Mouse (Mus musculus): ENCODE measurements around the gene Coa6. TPM values are rescaled to one million over a fixed set of nuclear protein-coding genes. Genes with fewer than 3 reads are reported as not detected.

Gene Coa6
- total and polyA plus RNA-seq, 3 experiments: 26.6 to 30.3 (median 29.1) TPM

- no peak for DNase-seq (ENCODE audit: extremely low read depth)
- no peak overlapping the region for H3K9ac ChIP-seq (ENCODE audit: insufficient read depth, low read depth)
- no peak overlapping the region for H3K4me2 ChIP-seq (ENCODE audit: insufficient read depth, low read depth, poor library complexity, severe bottlenecking)
- dilution Hi-C loops (cut with MboI; ENCODE audit: extremely low pct_ligation_motif_present, extremely low pct_unique_long_range_greater_than_20kb, low sequenced_read_pairs) (no loop called here), in situ Hi-C loops (cut with MboI; ENCODE audit: low pct_ligation_motif_present, low pct_unique_long_range_greater_than_20kb, low sequenced_read_pairs) (loop anchor here (25.0 kb wide), 2 partner anchors 120 to 420 kb away; no protein-coding TSS in a partner anchor)
- no peaks in the 10 kb centered on the region for H3K4me1 ChIP-seq (ENCODE audit: control insufficient read depth in 1 of 2, insufficient read depth in 2 of 2)
- H3K4me3 ChIP-seq (replicated peaks in 1 of 3; ENCODE audit: low read depth in 2 of 3, low read length in 2 of 3, poor library complexity in 1 of 3): no peak overlapping the region
- H3K9me3 ChIP-seq (replicated peaks; ENCODE audit: low read length): no peaks in the 10 kb centered on the region
- no peak for TF ChIP-seq RCOR1 (conservative IDR thresholded peaks at IDR 0.05; ENCODE audit: low read depth, low read length)
- TF ChIP-seq ZNF384 (IDR thresholded peaks at IDR 0.05; ENCODE audit: low read depth, low read length): no peak
- no peak for TF ChIP-seq E2F4 (IDR thresholded peaks at IDR 0.05; ENCODE audit: insufficient replicate concordance, low read depth, low read length)
- TF ChIP-seq ETS1 (conservative IDR thresholded peaks at IDR 0.05; ENCODE audit: low read depth, low read length): no peak
- no peak for TF ChIP-seq MXI1 (IDR thresholded peaks at IDR 0.05; ENCODE audit: low read depth, low read length)
- TF ChIP-seq JUN (IDR thresholded peaks at IDR 0.05; ENCODE audit: insufficient read depth, low read depth, low read length): no peak
- no peak for TF ChIP-seq POLR2A (IDR thresholded peaks at IDR 0.05; ENCODE audit: low read depth, low read length)
- TF ChIP-seq PAX5 (IDR thresholded peaks at IDR 0.05; ENCODE audit: low read length): no peak
- TF ChIP-seq USF1 (IDR thresholded peaks at IDR 0.05; ENCODE audit: low read depth, low read length): no peak
- no peak for TF ChIP-seq NRF1 (IDR thresholded peaks at IDR 0.05; ENCODE audit: low read depth, low read length)
- no peak for TF ChIP-seq UBTF (IDR thresholded peaks at IDR 0.05; ENCODE audit: low read depth, low read length)
- H3K36me3 ChIP-seq (replicated peaks in 1 of 2; ENCODE audit: control insufficient read depth in 1 of 2, insufficient read depth in 1 of 2, low read length in 1 of 2): no peaks in the 10 kb centered on the region
- peaks cover 82% of the 10 kb centered on the region for H3K27me3 ChIP-seq (replicated peaks)
- no peak overlapping the region for H3K27ac ChIP-seq (ENCODE audit: insufficient read depth, low read depth)
- no peaks in the 10 kb centered on the region for H3K79me2 ChIP-seq (replicated peaks; ENCODE audit: control insufficient read depth, extremely low read depth, insufficient read depth, poor library complexity, severe bottlenecking)
These were observed 40.1 kb upstream of the Coa6 start for GRCm38 (mm10) chr8:126382216-126382615.

DNA sequence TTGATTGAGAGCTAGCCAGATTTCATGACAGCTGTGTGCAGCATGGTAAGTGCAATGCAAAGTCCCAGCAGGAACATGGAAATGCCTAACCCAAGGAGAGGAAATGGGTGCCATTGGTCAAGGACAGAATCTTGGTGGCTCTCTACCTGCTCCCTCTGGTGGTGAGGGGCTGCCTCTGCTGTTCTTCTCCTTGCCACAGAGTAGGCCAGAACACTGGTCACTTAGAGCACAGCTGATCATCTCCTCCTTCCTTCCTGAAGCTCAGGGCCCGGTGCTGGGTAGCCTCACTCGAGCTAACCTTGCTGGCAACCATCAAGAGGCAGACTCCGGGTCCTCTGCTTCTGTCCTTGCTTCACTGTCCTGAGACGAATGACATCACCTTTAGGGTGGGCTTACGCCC lies 39.6 kb upstream of the Coa6 start:
- Histone ChIP-seq H3K4me1 (ENCODE audit: control insufficient read depth in 1 of 2, insufficient read depth in 2 of 2) (no peaks in the 10 kb centered on the region), H3K79me2 (replicated peaks; ENCODE audit: control insufficient read depth, extremely low read depth, insufficient read depth, poor library complexity, severe bottlenecking) (no peaks in the 10 kb centered on the region), H3K27me3 (replicated peaks) (peaks cover 77% of the 10 kb centered on the region), H3K4me3 (replicated peaks in 1 of 3; ENCODE audit: low read depth in 2 of 3, low read length in 2 of 3, poor library complexity in 1 of 3) (no peak overlapping the region), H3K27ac (ENCODE audit: insufficient read depth, low read depth) (no peak overlapping the region), H3K9me3 (replicated peaks; ENCODE audit: low read length) (no peaks in the 10 kb centered on the region), H3K4me2 (ENCODE audit: insufficient read depth, low read depth, poor library complexity, severe bottlenecking) (no peak overlapping the region), H3K36me3 (replicated peaks in 1 of 2; ENCODE audit: control insufficient read depth in 1 of 2, insufficient read depth in 1 of 2, low read length in 1 of 2) (no peaks in the 10 kb centered on the region), H3K9ac (ENCODE audit: insufficient read depth, low read depth) (no peak overlapping the region)
- DNase-seq (ENCODE audit: extremely low read depth): peak; percentile 21
- dilution Hi-C loops (cut with MboI; ENCODE audit: extremely low pct_ligation_motif_present, extremely low pct_unique_long_range_greater_than_20kb, low sequenced_read_pairs) (no loop called here), in situ Hi-C loops (cut with MboI; ENCODE audit: low pct_ligation_motif_present, low pct_unique_long_range_greater_than_20kb, low sequenced_read_pairs) (loop anchor here (25.0 kb wide), 2 partner anchors 120 to 420 kb away; no protein-coding TSS in a partner anchor)
- TF ChIP-seq BHLHE40 (IDR thresholded peaks at IDR 0.05; ENCODE audit: low read depth, low read length) (no peak), ZKSCAN1 (IDR thresholded peaks at IDR 0.05; ENCODE audit: borderline replicate concordance, low read depth, low read length) (no peak), CTCF (conservative IDR thresholded peaks at IDR 0.05 in 1 of 2, IDR thresholded peaks at IDR 0.05 in 1 of 2; ENCODE audit: low read depth in 2 of 2, low read length in 2 of 2) (peak; percentile 52 to 79; a peak in 3 of 4 replicates), EP300 (IDR thresholded peaks at IDR 0.05; ENCODE audit: low read length) (no peak), ZNF384 (IDR thresholded peaks at IDR 0.05; ENCODE audit: low read depth, low read length) (no peak), IRF4 (IDR thresholded peaks at IDR 0.05; ENCODE audit: low read depth, low read length) (no peak), MAX (IDR thresholded peaks at IDR 0.05; ENCODE audit: low read length) (no peak), E2F4 (IDR thresholded peaks at IDR 0.05; ENCODE audit: insufficient replicate concordance, low read depth, low read length) (no peak), SMC3 (IDR thresholded peaks at IDR 0.05; ENCODE audit: low read depth, low read length) (peak; percentile 74), GABPA (IDR thresholded peaks at IDR 0.05; ENCODE audit: insufficient replicate concordance, low read depth, low read length) (no peak), ETS1 (conservative IDR thresholded peaks at IDR 0.05; ENCODE audit: low read depth, low read length) (no peak), MAZ (IDR thresholded peaks at IDR 0.05; ENCODE audit: low read depth, low read length) (no peak), NELFE (IDR thresholded peaks at IDR 0.05; ENCODE audit: low read depth, low read length) (no peak), RAD21 (IDR thresholded peaks at IDR 0.05; ENCODE audit: low read depth, low read length) (peak; percentile 41)

Data from CH12.LX (cell line).